Mouse (Mus musculus) hindlimb bud, embryonic 11.5 days (tissue): ENCODE measurements at regions not wholly inside any gene's neighbourhood (a gene's known extent, or its start where the extent isn't known, plus 50 kb on each side); places are given as distances from the start of the nearest gene placed in this dataset.

Experiments used
- DNase-seq: peaks from one replicate; pipeline ENCODE4 v3.0.0-alpha.2; 2012; ENCODE audit warnings: low read depth, low spot score; ENCODE audit errors: extremely low spot score

GRCm38 (mm10) chr10:45009676-45010075 is 57.3 kb upstream of the Prep start:
- peak; percentile 56 for DNase-seq

- DNase-seq: no peak
These were observed 57.8 kb upstream of the Prep start for GRCm38 (mm10) chr10:45009235-45009634.

DNA sequence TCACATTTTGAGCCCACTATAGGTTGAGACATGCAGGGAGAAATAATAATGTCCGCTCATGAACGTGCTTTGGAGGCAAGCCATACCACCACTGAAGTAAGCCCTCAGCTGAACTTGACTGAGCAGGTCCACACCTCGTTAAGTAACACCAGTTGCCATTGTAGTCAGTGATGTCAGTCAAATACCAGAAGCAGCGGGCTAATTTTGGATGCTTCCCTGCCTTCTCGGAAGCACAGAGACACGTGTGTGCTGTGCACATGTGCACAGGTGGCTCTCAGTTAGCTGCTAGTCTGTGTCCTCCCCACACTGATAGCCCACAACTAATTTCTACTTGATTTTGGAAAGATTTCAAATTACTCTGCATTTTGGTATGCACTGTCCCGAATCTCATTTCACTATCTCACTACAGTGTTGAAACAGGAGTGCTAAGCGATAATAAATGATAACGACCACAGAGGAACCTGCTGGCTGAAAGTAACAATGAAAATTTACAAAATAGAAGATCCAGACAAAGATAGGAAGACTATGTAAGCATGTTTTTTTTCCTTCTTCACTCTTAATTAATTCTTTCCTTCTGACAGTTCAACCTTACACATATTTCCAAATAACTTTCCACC is 62.9 kb upstream of the Prep start:
- DNase-seq: no peak

- no peak for DNase-seq
These were observed 63.7 kb upstream of the Prep start for GRCm38 (mm10) chr10:45003344-45003681.

DNA sequence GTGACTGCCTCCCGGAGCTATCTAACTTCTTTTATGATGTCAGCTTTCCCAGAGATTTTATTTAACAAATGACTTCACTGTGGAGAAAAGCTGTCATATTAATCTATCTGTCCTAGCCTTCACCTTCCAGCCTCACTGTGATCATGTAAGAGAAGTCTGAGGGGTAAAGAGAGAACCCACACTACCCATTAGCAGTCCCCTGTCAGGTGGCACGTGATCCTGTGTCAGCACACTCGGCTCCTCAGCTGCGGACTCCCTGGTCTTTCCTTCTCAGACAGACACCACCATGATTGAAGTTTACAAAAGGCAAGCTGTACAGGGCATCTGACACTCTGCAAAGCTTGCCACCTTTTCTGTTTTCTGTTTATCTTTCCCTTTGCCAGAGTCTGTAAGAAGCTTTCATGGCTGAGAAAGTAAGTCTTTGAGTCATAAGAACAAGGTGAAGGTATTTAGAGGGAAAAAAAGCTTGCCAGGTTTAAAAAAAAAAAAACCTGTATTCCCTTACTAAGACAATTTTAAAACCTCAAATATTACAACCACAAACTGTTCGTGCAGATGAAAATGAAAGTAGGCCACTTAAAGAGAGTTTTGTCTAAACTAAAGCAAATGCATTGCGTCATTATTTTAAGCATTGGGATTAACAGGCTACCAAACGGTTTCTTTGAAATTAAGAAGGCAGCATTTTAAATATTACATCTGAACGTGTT is 64.2 kb upstream of the Prep start:
- no peak for DNase-seq

GRCm38 (mm10) chr10:45000873-45001859 is 65.8 kb upstream of the Prep start:
- DNase-seq: peak; percentile 74

GRCm38 (mm10) chr10:45000027-45000840 is 66.8 kb upstream of the Prep start:
- no peak for DNase-seq

GRCm38 (mm10) chr10:44997906-44998289 is 69.1 kb upstream of the Prep start:
- DNase-seq: no peak

DNA sequence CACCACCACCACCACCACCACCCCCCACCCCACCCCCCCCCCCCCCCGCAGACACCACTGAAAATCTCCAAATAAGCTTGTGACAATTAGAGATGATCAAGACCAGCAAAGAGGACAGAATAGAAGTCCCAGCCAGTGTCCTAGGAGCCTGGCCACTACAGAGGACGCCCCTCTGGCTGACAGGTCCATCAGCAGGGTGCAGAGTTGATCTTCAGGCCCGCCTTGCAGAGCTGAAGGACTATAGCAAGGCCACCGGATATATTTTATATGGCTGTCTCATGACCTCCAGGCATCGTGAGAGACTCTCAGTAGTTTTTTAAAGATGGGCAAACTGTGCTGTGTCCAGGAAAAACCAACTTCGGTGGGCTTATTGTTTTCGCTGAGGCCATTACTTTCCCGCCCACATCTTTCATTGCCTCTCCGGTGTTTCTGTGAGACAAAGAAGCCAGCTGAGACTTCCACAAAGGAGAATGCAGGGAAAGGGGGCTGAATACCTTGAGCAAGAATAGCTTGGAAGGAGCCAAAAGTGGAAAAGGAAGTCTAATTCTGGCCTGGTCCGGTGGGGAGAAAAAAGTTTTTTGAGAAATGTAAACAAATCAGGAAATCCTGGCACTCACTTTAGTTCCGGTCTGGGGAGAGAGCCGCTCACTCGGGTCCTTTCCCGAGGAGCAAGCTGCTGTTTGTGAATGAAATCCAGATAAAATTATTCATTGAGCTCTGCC is 69.7 kb upstream of the Prep start:
- DNase-seq: no peak

- no peak for DNase-seq
These were observed 71.2 kb upstream of the Prep start for GRCm38 (mm10) chr10:44995756-44996155.

DNA sequence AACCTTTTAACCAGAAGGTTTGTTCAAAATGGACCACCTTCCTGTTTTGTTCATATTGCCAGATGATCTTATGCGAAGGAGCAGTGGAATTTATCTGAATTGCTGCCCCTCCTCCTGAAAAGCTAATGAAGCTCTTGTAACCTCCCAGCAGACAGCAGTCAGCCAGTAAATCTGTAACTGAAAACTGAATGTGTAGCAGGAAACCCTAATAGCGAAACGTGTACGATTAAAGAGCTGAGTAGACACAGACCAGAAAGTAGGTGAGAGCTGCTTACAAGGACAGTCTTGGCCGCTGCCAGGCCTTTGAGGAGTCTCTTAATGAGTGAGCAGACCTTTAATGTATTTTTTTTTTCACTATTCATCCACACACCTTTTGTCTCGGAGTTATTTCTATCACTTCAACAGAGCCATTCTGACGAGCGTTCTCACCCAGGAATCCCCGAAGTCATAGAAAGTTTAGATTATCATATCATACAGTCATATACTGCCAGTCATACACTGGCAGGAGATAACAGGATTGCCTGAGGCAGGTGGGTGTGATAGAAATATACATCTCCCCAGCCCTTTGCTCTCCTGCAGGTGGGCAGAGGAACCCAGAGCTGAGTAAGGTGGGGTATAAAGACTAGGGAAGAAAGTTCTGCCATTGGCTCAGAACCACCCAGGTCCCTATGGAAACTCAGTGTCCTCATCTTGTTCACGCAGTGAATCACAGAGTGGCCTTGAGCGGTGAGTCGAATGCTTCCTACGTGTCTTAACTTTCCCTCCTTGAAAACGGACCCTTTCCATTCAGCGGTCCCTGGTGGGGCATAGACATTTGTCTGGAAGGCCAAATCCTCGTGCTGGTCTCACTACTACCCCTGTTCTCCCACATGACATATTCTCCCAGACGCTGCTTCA is 72.4 kb upstream of the Prep start:
- DNase-seq: no peak

GRCm38 (mm10) chr10:44993470-44994260 is 73.3 kb upstream of the Prep start:
- DNase-seq: no peak

DNA sequence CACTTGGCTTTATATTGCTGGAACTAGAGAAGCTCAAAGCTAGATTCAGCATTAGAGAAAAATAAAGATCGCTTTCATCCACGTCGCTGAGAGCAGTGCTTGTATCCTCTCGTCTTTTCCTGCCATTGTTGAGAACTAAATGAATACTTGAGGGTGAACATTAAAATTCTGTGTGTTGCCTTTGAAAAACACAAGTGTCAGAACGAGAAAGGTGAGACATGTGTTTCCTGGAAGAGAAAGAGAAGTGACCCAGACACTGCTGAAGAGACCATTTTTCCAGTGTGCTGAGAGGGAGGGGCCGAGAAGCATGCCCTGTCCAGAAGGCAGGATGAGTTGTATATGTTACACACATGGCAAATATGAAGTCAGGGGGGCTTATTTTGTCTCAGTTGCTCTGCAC is 77.5 kb upstream of the Prep start:
- DNase-seq: no peak

DNA sequence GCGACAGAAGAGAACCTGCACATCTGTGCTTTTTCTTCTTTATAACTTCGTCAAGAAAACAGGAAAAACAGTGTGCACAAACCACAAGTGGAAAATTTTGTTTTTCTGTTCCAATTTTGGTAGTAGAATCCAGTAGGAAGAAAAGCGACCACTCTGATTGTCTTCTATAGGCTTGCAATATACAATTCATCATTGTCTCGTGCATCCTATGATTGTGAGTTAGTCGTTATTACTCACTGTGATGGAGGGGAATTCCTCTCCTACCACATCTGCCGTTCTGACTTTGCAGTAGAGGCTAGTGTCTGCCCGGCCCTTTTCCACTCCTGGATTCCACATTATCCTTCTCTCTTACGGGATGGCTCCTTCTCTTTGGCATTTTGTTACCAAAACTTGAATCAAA is 78.2 kb upstream of the Prep start:
- DNase-seq: no peak

DNA sequence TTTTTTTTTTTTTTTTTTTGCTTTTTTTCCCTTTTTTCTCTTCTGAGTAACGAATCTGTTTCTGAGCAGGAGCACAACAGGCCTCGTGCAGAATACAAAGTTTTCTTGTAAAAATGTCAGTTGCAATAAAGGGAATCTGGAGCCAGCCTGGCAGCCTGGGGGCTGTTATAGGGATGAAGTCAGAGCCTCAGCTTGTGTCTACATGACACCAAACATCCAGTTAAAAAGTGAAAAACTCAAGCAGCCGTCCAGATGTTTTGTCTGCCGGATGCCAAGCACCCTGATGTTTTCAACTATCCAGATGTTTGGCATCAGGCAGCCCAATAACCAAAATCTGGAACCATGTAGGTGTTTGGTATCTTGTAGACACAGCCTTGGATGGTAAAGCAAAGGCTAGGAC is 79.4 kb upstream of the Prep start:
- no peak for DNase-seq

- DNase-seq: no peak
These were observed 85.1 kb upstream of the Prep start for GRCm38 (mm10) chr10:44981913-44982312.

- DNase-seq: no peak
These were observed 90.2 kb upstream of the Prep start for GRCm38 (mm10) chr10:44976815-44977214.

GRCm38 (mm10) chr10:44971911-44972310 is 95.1 kb upstream of the Prep start:
- DNase-seq: no peak

GRCm38 (mm10) chr10:44959968-44960367 is 107.0 kb upstream of the Prep start:
- DNase-seq: no peak
